Mouse (Mus musculus) lung, adult 2 months (tissue): ENCODE results near the gene Tmem205.

Source experiments
- CTCF ChIP-seq: fragments of 200-500 bp; IDR thresholded peaks from 2 replicates; pipeline ENCODE4 v1.5.1; 2011; ENCODE audit warnings: mild to moderate bottlenecking, low read length, control low read depth; ENCODE audit not compliant: insufficient read depth
- POLR2A ChIP-seq: fragments of 200-500 bp; IDR thresholded peaks from 2 replicates; pipeline ENCODE4 v1.6.1; 2011; ENCODE audit warnings: low read depth, mild to moderate bottlenecking, control low read depth, low read length, borderline replicate concordance; ENCODE audit errors: extremely low read depth

DNA sequence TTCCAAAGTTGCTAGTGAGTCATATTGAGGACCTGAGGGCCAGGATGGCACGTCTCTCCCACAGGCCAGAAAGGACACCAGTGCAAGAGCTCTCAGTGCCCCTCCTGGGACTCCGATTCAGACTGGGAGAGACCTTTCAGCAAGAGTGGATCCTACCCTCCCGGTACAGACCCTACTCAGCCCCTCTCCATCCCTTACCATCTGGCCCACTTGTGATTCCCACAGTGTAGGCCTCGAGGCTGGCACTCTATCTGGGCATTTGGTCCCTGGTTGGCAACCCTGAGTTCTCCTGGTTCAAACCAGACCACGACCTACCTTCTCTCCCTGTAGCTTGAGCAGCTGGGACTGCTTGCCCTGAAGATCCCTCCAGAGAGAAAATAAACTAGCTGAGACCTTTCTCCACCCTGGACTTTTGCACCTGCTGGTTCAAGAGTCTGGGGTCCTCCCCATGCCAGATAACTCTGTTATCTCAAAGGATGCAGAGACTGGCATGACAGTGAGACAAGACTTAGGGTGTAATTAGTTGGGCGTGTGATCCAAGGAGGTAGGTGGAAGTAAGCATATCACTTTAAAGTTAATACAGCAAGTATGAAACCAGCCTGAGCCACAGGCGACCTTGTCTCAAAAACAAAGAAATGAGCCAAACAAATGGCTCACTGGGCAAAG is 8.2 kb upstream of the Tmem205 start:
- TF ChIP-seq CTCF, result no peak
- no peak for TF ChIP-seq POLR2A
